Mouse (Mus musculus): Measurements from ENCODE around the gene Fam168b. TPM values are rescaled to one million over a fixed set of nuclear protein-coding genes. Genes with fewer than 3 reads are reported as not detected.

Gene Fam168b
- polyA plus RNA-seq, 1 experiment from 2014 or later = 115 TPM

DNA sequence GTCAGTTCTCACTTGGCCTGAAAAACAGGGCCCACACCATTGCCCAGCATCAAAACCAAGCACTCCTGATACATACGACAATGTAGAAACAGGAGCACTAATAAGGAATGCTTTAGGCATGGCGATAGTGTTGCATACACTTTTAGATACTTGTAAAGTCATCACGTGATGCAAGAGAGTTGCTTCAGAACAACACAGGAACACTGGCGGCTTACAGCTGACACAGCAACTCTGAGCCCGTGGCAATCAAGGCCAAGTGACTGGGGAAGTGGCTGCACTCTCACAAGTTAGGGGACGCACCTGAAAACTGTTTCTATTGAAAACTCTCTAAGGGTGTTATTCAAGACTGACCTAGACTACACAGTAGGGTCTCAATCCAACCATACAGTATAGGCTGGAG, 19.5 kb downstream of the Fam168b start:
- H3K27me3 ChIP-seq (ENCODE audit: low read depth, poor library complexity, severe bottlenecking) = no peaks in the 10 kb centered on the region
- H3K36me3 ChIP-seq = peaks cover 98% of the 10 kb centered on the region
- 94% methylated on average over 6 of the region's 6 CpGs for WGBS

DNA sequence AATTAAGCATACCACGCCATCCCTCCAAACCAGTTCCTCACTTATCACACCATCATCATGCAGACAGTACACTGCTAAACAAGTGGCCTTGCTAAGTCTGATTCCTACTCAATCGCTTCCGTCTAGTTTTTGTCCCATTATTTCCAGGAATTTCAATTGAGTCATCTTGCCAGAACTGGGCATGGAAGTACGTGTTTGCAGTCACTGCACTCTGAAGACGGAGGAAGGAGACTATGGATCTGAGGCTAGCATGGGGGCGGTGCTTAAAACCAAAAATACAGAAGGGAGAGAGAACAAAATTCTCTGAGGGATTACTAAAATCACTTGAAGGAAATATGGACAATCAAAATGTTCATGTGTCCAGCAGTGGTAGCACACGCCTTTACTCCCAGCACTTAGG, 20.1 kb downstream of the Fam168b start:
- WGBS = 90% methylated on average over 7 of the region's 7 CpGs
- Histone ChIP-seq H3K4me3 (no peak overlapping the region), H3K36me3 (peaks cover 98% of the 10 kb centered on the region), H3K4me1 (no peaks in the 10 kb centered on the region), H3K27ac (replicated peaks) (no peak overlapping the region), H3K9me3 (replicated peaks) (no peaks in the 10 kb centered on the region), H3K27me3 (ENCODE audit: low read depth, poor library complexity, severe bottlenecking) (no peaks in the 10 kb centered on the region)
- DNase-seq (ENCODE audit: low spot score) = no peak

More for the DNA sequence above, 19.5 kb downstream of the Fam168b start:
- Histone ChIP-seq H3K27ac (replicated peaks) (no peak overlapping the region), H3K4me1 (no peaks in the 10 kb centered on the region), H3K9me3 (replicated peaks) (no peaks in the 10 kb centered on the region), H3K4me3 (no peak overlapping the region)
- DNase-seq (ENCODE audit: low spot score) = no peak

DNA sequence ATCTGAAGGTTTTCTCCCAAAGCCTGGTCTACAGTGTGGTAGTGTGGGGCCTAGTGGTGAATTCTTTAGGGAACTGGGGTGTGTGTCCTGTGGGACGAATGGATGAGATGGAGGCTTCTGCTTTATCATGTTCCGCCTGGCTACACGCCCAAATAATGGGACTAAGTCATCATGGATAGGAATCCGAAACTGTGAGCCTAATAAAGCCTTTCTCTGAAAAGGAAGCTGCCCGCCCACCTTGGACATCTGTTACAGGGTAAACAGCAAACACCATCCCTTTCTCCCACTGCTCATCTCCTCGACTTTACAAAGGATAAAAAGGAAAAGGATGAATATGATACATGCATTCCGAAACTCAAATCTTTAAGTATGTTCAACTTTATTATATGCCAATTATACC, 20.9 kb downstream of the Fam168b start:
- Histone ChIP-seq H3K4me3 (no peak overlapping the region), H3K4me1 (no peaks in the 10 kb centered on the region), H3K36me3 (peaks cover 98% of the 10 kb centered on the region), H3K9me3 (replicated peaks) (no peaks in the 10 kb centered on the region), H3K27me3 (ENCODE audit: low read depth, poor library complexity, severe bottlenecking) (no peaks in the 10 kb centered on the region), H3K27ac (replicated peaks) (no peak overlapping the region)
- 85% methylated on average over 7 of the region's 7 CpGs for WGBS
- no peak for DNase-seq (ENCODE audit: low spot score)

DNA sequence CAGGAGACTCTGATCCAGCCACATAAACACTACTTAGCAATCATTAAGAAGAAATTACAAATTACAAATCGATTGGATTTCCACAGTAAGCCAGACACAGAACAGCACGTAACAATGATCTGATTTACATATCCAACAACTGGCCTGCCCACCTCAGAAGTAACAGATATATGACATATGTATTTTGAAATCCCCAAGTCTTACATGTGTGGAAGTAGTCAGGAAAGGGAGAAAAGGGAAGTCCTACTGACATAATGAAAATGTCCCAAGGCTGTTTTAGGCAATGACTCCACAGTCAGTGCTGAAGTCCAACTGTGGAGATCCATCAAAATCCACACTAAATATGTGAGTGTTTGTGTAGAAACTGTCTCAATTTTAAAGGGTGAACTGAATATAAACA, 21.5 kb downstream of the Fam168b start:
- no peak for DNase-seq (ENCODE audit: low spot score)
- Histone ChIP-seq H3K36me3 (peaks cover 98% of the 10 kb centered on the region), H3K4me3 (no peak overlapping the region), H3K27ac (replicated peaks) (no peak overlapping the region), H3K9me3 (replicated peaks) (no peaks in the 10 kb centered on the region), H3K27me3 (ENCODE audit: low read depth, poor library complexity, severe bottlenecking) (no peaks in the 10 kb centered on the region), H3K4me1 (peaks cover 3% of the 10 kb centered on the region; the same call in 1 of the 2 replicates)
- 95% methylated on average over 2 of the region's 2 CpGs for WGBS

DNA sequence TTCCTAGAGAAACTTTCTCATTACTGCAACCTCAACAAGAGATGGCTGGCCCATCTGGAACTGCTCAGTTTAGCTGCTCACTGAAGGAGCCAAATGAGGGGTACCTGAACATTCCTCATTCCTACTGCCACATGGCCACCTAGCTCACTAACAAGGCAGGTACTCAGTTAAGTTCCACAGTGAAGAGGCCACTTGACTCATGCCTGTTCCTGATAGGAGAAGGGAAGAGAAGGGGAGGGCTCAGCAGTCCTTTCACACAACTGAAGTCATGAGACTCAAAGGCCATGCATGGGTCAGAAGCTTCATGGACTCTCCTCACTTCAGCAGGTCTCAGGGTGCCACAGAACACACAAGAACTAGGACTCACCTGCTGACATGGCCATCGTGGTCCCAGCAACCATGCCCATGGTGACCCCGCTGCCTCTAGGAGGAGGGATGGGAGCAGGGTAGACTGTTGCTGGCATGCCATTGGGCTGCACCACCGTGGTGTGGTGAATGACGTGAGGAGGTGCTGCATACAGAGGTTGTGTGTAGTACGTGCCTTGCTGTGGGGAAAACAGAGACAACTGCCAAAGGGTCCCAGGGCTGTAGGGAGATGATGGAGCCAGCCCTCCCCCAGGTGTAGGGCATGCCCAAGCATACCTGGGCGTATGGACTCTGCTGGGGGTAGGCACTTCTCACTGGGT, 23.5 kb downstream of the Fam168b start:
- no peak overlapping the region for H3K27ac ChIP-seq (replicated peaks)
- WGBS = 92% methylated on average over 6 of the region's 6 CpGs
- no peak for DNase-seq (ENCODE audit: low spot score)
- no peaks in the 10 kb centered on the region for H3K27me3 ChIP-seq (ENCODE audit: low read depth, poor library complexity, severe bottlenecking)
- no peak overlapping the region for H3K4me3 ChIP-seq
- H3K36me3 ChIP-seq = peaks cover 98% of the 10 kb centered on the region
- H3K9me3 ChIP-seq (replicated peaks) = no peaks in the 10 kb centered on the region
- H3K4me1 ChIP-seq = peaks cover 8% of the 10 kb centered on the region; the same call in 1 of the 2 replicates

DNA sequence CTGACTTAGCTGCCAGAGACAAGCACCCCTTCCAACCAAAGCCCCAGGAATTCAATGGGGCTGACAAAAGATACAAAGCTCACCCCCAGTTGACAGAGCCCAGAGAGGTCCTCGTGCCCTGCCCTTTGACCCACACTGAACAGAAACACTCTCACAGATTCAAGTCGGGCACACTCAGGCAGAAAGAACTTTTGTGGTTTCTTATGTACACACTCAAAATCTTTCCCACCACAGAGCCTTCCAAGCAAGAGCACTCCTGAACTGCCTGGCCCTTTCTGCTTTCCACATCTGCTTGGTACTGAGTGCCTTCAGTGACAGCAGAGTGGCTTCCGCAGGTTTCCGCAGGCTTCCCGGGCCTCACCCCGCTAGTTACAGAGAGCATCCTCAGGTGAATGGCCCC, 27.0 kb downstream of the Fam168b start:
- no peak overlapping the region for H3K27ac ChIP-seq (replicated peaks)
- no peaks in the 10 kb centered on the region for H3K9me3 ChIP-seq (replicated peaks)
- DNase-seq (ENCODE audit: low spot score) = no peak
- 77% methylated on average over 6 of the region's 6 CpGs for WGBS
- no peak overlapping the region for H3K4me3 ChIP-seq
- H3K4me1 ChIP-seq = peaks cover 8% of the 10 kb centered on the region; the same call in 1 of the 2 replicates
- H3K36me3 ChIP-seq = peaks cover 99% of the 10 kb centered on the region
- H3K27me3 ChIP-seq (ENCODE audit: low read depth, poor library complexity, severe bottlenecking) = no peaks in the 10 kb centered on the region

DNA sequence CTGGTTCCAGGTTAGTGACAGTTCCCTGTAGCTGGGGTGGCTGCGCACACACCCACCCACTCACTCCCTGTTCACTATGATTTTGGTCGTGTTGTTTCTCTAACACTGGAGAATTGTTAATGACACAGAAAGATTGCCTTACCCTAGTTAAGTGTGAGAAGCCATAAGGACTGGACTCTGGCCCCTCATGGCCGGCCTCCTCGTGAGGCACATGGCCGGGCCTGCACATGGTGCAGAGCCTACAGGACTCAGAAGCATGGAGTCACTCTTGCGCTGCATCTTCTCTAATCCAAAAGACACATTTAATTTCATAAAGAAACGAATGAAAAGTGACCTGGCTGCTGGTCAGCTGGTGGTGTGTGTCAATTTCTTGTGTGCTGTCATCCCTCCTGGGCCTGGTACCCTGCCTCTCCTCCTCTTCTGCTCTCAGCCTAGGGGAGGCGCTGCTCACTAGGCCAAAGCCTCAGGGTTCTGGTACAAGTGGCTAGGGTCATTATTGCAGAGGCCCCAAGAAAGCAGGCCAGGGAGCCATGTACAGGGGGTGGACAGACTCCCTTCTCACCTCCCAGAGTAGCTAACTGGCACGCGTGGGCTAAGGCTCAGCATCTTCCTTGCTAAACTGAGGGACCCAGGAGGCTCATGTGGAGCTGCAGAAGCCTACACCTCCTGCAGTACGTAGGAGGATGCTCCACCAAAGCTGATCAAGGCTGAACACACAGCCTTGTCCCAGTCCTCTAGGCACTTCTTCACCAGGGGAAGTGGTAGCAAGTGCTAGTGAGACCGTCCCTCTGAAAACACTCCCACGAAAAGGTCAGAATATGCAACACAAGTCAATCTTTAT, 30.2 kb downstream of the Fam168b start:
- Histone ChIP-seq H3K4me3 (no peak overlapping the region), H3K4me1 (peaks cover 9% of the 10 kb centered on the region; the same call in 1 of the 2 replicates), H3K36me3 (peaks cover 90% of the 10 kb centered on the region), H3K9me3 (replicated peaks) (no peaks in the 10 kb centered on the region), H3K27ac (replicated peaks) (no peak overlapping the region), H3K27me3 (ENCODE audit: low read depth, poor library complexity, severe bottlenecking) (no peaks in the 10 kb centered on the region)
- WGBS = 95% methylated on average over 13 of the region's 13 CpGs
- DNase-seq (ENCODE audit: low spot score) = no peak

DNA sequence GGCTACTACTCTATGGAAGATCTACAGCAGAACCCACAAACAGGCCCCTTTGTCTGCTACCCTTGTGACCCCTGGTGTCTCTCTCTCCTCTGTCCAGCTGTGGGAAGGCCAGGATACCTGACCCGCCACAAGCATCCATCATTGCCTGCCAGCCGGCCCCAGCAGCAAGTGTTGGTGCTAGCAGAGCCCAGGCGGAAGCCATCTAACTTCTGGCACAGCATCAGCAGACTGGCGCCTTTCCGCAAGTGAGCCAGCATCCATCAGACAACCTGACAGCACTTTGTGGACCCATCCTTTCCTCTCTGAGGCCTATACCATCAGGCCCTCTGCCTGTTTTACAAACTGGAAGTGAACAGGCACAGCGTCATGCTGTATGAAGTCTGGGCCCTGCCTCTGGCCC, 31.3 kb downstream of the Fam168b start:
- Histone ChIP-seq H3K4me1 (peaks cover 17% of the 10 kb centered on the region), H3K4me3 (no peak overlapping the region), H3K36me3 (peaks cover 83% of the 10 kb centered on the region), H3K27ac (replicated peaks) (no peak overlapping the region), H3K27me3 (ENCODE audit: low read depth, poor library complexity, severe bottlenecking) (peaks cover 5% of the 10 kb centered on the region; the same call in 1 of the 2 replicates), H3K9me3 (replicated peaks) (no peaks in the 10 kb centered on the region)
- 92% methylated on average over 6 of the region's 6 CpGs for WGBS
- no peak for DNase-seq (ENCODE audit: low spot score)

DNA sequence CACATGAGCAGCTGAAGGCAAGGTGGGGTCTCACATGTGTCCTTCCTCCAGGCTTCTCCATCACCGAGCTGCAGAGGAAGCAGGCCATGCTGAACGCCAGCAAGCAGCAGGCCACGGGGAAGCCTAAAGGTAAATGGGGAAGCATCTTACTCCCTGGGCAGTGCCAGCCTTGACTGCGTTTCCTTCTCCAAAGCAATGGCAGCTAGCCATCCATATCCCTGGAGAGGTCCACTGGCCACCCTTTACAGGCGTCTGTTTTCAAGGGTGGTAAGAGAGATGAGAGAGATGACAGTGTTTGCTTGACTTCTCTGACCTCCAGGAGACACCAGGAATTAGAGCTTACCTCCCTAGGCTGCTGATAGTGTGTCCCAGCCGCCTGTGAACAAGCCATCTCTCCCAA, 31.8 kb downstream of the Fam168b start:
- Histone ChIP-seq H3K36me3 (peaks cover 78% of the 10 kb centered on the region), H3K27me3 (ENCODE audit: low read depth, poor library complexity, severe bottlenecking) (peaks cover 5% of the 10 kb centered on the region; the same call in 1 of the 2 replicates), H3K27ac (replicated peaks) (no peak overlapping the region), H3K4me3 (no peak overlapping the region), H3K9me3 (replicated peaks) (no peaks in the 10 kb centered on the region), H3K4me1 (peaks cover 19% of the 10 kb centered on the region)
- DNase-seq (ENCODE audit: low spot score) = no peak
- 88% methylated on average over 6 of the region's 6 CpGs for WGBS

DNA sequence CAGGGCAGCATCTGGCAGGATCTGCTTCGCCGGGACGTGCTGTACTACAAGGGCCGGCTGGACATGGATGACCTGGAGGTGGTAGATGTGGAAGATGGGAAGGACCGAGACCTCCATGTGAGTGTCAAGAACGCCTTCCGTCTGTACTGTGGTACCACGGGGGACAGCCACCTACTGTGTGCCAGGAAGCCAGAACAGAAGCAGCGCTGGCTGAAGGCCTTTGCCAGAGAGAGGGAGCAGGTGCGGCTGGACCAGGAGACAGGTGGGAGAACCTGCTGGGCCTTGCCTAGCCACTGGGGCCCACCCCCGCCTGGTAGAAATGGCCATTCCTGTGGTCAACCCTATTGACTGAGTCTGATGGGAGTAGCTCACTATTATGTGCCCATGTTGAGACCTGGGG, 32.6 kb downstream of the Fam168b start:
- no peak overlapping the region for H3K27ac ChIP-seq (replicated peaks)
- H3K4me1 ChIP-seq = peaks cover 19% of the 10 kb centered on the region
- H3K9me3 ChIP-seq (replicated peaks) = no peaks in the 10 kb centered on the region
- peaks cover 5% of the 10 kb centered on the region; the same call in 1 of the 2 replicates for H3K27me3 ChIP-seq (ENCODE audit: low read depth, poor library complexity, severe bottlenecking)
- peaks cover 70% of the 10 kb centered on the region for H3K36me3 ChIP-seq
- 93% methylated on average over 11 of the region's 11 CpGs for WGBS
- no peak for DNase-seq (ENCODE audit: low spot score)
- H3K4me3 ChIP-seq = no peak overlapping the region

DNA sequence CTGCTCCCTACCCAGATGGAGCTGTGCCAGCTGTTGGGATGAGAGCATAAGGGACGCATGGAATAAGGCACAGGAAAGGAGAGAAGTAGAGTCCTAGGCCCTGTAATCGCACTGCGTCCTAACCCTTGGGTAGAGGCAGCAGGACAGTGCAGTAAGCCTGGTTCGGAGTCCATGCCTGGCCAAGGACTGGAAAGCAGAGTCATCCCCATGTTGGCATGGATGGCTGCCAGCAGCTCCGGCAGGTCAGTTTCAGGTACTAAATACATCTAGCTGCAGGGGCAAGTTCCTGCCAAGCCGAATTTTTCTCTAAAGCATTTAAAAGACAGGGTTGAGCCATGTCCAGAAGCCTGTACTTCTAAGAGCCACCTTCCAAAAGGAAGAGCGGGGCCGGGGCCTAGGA, 34.4 kb downstream of the Fam168b start:
- no peak for DNase-seq (ENCODE audit: low spot score)
- H3K27me3 ChIP-seq (ENCODE audit: low read depth, poor library complexity, severe bottlenecking) = peaks cover 5% of the 10 kb centered on the region; the same call in 1 of the 2 replicates
- no peak overlapping the region for H3K27ac ChIP-seq (replicated peaks)
- no peaks in the 10 kb centered on the region for H3K9me3 ChIP-seq (replicated peaks)
- H3K4me3 ChIP-seq = no peak overlapping the region
- H3K4me1 ChIP-seq = peaks cover 19% of the 10 kb centered on the region
- WGBS = 93% methylated on average over 8 of the region's 8 CpGs
- peaks cover 54% of the 10 kb centered on the region for H3K36me3 ChIP-seq

DNA sequence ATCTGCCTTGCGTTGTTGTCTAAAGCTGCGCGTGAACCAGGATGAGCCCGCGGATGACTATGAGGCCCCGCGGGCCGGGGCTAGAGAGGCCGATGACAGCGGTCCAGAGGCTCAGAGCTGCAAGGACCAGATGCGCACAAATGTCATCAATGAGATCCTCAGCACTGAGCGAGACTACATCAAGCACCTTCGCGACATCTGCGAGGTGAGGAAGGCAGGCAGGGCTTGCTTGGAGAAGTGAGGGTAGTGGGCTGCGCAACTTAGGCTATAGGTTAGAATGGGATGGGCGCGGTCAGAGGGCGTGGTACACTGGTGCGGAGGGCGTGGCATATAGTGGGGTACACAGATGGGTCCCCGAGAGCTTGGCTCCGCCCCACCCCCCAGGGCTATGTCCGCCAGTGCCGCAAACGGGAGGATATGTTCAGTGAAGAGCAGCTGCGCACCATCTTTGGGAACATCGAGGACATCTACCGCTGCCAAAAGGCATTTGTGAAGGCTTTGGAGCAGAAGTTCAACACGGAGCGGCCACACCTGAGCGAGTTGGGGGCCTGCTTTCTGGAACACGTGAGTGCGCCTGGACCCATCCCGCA, 36.8 kb downstream of the Fam168b start:
- Histone ChIP-seq H3K4me3 (no peak overlapping the region), H3K4me1 (peaks cover 37% of the 10 kb centered on the region), H3K27ac (replicated peaks) (no peak overlapping the region), H3K9me3 (replicated peaks) (no peaks in the 10 kb centered on the region), H3K36me3 (peaks cover 30% of the 10 kb centered on the region), H3K27me3 (ENCODE audit: low read depth, poor library complexity, severe bottlenecking) (peaks cover 16% of the 10 kb centered on the region; the same call in 1 of the 2 replicates)
- 17% methylated on average over 35 of the region's 35 CpGs for WGBS
- no peak for DNase-seq (ENCODE audit: low spot score)

All from midbrain, embryonic 10.5 days (tissue).